Mouse (Mus musculus): ENCODE measurements around the gene Zfp418. TPM values are rescaled to one million over a fixed set of nuclear protein-coding genes. Genes with fewer than 3 reads are reported as not detected.
"Not testable (repeated sequence)": the region's sequence is repeated elsewhere in the genome, so short reads cannot be mapped to it uniquely, and the experiment has no call there.

Gene Zfp418
- polyA plus RNA-seq (2016; fragmentation: Nextera tagmentation; extraction: Ambion mirVana), result 2.7 and 3.6 TPM in 2 replicates

DNA sequence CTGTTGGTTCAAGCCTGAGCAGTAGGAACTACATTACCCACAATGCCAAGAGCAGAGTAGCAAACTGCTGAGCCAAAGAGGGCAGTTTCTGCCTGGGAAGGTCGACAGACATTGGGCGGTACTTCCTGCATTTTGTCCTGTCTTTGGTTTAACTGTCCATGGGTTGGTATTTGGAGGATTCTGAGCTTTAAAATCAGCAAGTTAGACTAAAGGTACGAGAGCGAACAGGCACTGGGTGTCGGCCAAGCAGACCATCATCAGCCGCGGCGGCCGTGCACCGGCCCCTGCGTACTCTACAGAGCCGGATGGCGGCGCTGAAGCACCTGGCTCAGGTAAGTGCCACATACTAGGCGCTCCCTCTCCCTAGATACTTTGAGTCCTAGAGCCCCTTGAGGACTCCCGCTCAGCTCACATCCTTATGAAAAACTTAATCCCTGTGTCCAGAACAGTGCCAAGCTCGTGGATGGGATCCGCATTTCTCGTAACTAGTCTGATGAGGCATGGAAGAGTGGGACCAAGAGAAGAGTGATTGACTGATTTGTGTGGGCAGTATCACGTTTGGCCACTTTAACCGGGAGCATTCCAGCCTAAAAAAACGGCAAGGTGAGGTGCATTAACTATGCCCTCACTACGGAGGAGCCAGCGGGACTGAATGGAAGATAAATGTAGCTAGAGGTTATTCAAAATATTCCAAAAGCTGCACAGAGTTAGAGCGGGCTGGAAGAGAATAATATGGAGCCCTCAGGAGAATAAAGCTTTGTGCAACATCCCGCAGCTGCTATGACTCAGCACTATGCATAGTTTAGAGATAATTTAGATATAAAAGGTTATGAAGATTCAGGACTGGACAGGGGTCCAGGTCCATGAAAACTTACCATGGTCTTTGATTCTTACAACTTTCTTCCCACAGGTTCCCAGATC, at the start of gene Zfp418:
TSS of gene Zfp418 (plus strand) at position 104 of the 921 bp plus-strand sequence.
- H3K9ac ChIP-seq (replicated peaks), result peak within 1 kb of the TSS; percentile 71
- 2% methylated on average over 26 of the region's 26 CpGs for WGBS

DNA sequence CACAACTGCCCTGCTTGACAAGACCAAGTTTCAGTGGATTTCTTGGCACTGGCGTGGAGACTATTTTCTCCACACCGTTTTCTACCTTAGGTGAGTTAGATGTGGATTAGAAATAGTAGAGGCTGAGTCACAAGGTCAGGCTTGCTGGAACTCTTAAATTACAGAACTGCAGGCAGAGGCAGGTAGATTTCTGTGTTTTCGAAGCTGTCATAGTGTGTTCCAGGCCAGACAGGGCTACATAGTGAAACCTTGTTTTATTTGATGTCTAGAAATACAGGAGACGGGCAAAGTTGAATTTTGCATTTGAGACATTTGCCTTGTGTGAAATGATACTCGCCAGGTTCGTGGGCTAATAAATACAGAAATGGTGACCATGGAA, 49.5 kb upstream of the Zfp418 start:
- 52% methylated on average over 6 of the region's 6 CpGs for WGBS
- no peak overlapping the region for H3K9ac ChIP-seq (replicated peaks)
- peak; percentile 14; the same call in 1 of the 2 replicates for ATAC-seq (ENCODE audit: insufficient number of reproducible peaks, insufficient read depth, low FRiP score, low TSS enrichment, low read depth)

More for the DNA sequence above, at the start of gene Zfp418:
- H3K4me2 ChIP-seq, result peak within 1 kb of the TSS; percentile 59
- H3K27me3 ChIP-seq, result no peaks in the 10 kb centered on the region
- H3K4me1 ChIP-seq (replicated peaks), result peaks cover 6% of the 10 kb centered on the region
- peak; percentile 92 for ATAC-seq (ENCODE audit: insufficient number of reproducible peaks, insufficient read depth, low FRiP score, low TSS enrichment, low read depth)
- H3K4me3 ChIP-seq (replicated peaks), result peak within 1 kb of the TSS; percentile 68
- peaks cover 16% of the 10 kb centered on the region for H3K36me3 ChIP-seq
- H3K27ac ChIP-seq, result peak within 1 kb of the TSS; percentile 60
- no peaks in the 10 kb centered on the region for H3K9me3 ChIP-seq

GRCm38 (mm10) chr7:7130491-7131124, 40.5 kb upstream of the Zfp418 start:
- not testable (repeated sequence) for H3K27me3 ChIP-seq; H3K36me3 ChIP-seq; H3K4me1 ChIP-seq (replicated peaks); H3K9ac ChIP-seq (replicated peaks); H3K9me3 ChIP-seq; H3K4me2 ChIP-seq; H3K4me3 ChIP-seq (replicated peaks); ATAC-seq (ENCODE audit: insufficient number of reproducible peaks, insufficient read depth, low FRiP score, low TSS enrichment, low read depth); H3K27ac ChIP-seq
- 94% methylated on average over 15 of the region's 15 CpGs for WGBS

More for the DNA sequence above, 49.5 kb upstream of the Zfp418 start:
- no peaks in the 10 kb centered on the region for H3K4me1 ChIP-seq (replicated peaks)
- H3K9me3 ChIP-seq, result no peaks in the 10 kb centered on the region
- peak overlapping the region; percentile 59 for H3K4me3 ChIP-seq (replicated peaks)
- no peaks in the 10 kb centered on the region for H3K27me3 ChIP-seq
- peaks cover 25% of the 10 kb centered on the region for H3K36me3 ChIP-seq
- H3K4me2 ChIP-seq, result peak overlapping the region; percentile 62
- H3K27ac ChIP-seq, result no peak overlapping the region

DNA sequence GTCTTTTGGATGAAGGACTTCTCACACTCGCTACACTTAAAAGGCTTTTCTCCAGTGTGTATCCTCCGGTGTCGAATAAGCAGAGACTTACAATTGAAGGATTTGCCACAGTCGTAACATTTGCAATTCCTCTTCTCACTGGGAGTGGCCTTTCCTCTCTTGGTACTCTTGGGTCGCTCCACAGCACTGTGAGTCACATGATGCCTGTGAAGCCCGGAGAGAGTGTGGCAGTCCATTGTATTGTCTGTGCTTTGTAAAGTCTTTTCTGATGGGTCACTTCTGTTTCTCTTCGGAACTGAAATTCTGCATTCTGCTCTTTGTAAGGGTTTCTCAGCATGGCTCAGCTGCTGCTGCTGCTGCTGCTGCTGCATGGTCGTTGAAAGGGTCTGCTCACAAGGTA, 38.4 kb upstream of the Zfp418 start:
- WGBS, result 80% methylated on average over 8 of the region's 8 CpGs
- Histone ChIP-seq H3K4me2 (no peak overlapping the region), H3K27me3 (no peaks in the 10 kb centered on the region), H3K9me3 (no peaks in the 10 kb centered on the region), H3K27ac (no peak overlapping the region), H3K4me3 (replicated peaks) (no peak overlapping the region), H3K4me1 (replicated peaks) (0 out of 2 replicates have a peak, but pooled peaks cover 4% of the 10 kb centered on the region), H3K9ac (replicated peaks) (no peak overlapping the region), H3K36me3 (peaks cover 4% of the 10 kb centered on the region)
- ATAC-seq (ENCODE audit: insufficient number of reproducible peaks, insufficient read depth, low FRiP score, low TSS enrichment, low read depth), result no peak

DNA sequence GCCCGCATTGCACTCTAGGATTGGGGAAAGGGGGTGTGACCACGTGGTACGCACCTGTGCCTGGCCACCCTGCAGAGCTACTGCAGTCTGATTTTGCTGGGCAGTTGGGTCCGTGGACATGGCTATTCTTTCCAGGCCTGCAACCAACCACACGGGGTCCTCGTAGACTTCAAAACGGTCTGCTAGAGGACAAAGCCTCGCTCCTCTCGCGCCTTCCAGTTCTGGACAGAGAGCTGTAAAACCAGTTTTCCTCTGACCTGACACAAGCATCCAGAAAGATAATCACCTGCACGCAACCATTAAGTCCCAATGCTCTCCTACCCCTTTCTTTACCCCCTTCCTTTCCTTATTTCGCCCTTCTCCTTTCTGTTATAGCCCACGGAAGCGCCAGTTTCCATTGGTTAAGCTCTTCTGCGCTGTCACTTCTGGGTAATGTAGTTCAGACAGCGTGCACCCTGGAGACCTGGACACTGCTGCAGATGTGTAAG, 34.7 kb upstream of the Zfp418 start, which contains the start of gene Zfp773:
TSS of gene Zfp773 (minus strand) at position 377 of the 488 bp plus-strand sequence.
- H3K4me3 ChIP-seq (replicated peaks), result peak within 1 kb of the TSS; percentile 46
- H3K4me1 ChIP-seq (replicated peaks), result 0 out of 2 replicates have a peak, but pooled peaks cover 4% of the 10 kb centered on the region
- peak within 1 kb of the TSS; percentile 56 for H3K4me2 ChIP-seq
- H3K9me3 ChIP-seq, result no peaks in the 10 kb centered on the region
- peak; percentile 96 for ATAC-seq (ENCODE audit: insufficient number of reproducible peaks, insufficient read depth, low FRiP score, low TSS enrichment, low read depth)
- H3K27ac ChIP-seq, result peak within 1 kb of the TSS; percentile 57; the same call in 1 of the 2 replicates
- peak within 1 kb of the TSS; percentile 65 for H3K9ac ChIP-seq (replicated peaks)
- H3K36me3 ChIP-seq, result peaks cover 4% of the 10 kb centered on the region
- WGBS, result 7% methylated on average over 16 of the region's 16 CpGs
- no peaks in the 10 kb centered on the region for H3K27me3 ChIP-seq

DNA sequence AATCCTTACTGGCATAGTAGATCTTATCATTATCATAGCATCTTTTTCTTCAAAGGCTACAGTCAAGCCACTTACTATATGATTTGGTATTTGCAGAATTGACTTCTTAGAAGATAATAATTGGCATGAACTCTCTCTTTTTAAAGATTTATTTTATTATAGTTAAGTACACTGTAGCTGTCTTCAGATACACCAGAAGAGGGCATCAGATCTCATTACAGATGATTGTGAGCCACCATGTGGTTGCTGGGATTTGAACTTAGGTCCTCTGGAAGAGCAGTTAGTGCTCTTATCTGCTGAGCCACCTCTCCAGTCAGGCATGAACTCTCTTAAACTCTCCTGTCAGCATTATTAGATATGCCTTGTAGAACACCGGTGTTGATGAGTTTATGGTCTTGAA, 26.9 kb upstream of the Zfp418 start:
- Histone ChIP-seq H3K9me3 (peaks cover 11% of the 10 kb centered on the region; the same call in 1 of the 2 replicates), H3K36me3 (no peaks in the 10 kb centered on the region), H3K9ac (replicated peaks) (no peak overlapping the region), H3K27ac (no peak overlapping the region), H3K4me3 (replicated peaks) (no peak overlapping the region), H3K4me2 (no peak overlapping the region), H3K4me1 (replicated peaks) (no peaks in the 10 kb centered on the region), H3K27me3 (no peaks in the 10 kb centered on the region)
- no peak for ATAC-seq (ENCODE audit: insufficient number of reproducible peaks, insufficient read depth, low FRiP score, low TSS enrichment, low read depth)
- WGBS, result 77% methylated on average over 1 of the region's 1 CpGs

- Histone ChIP-seq H3K4me3 (replicated peaks) (no peak overlapping the region), H3K9ac (replicated peaks) (no peak overlapping the region), H3K4me1 (replicated peaks) (no peaks in the 10 kb centered on the region), H3K4me2 (no peak overlapping the region), H3K9me3 (peaks cover 11% of the 10 kb centered on the region; the same call in 1 of the 2 replicates), H3K27me3 (no peaks in the 10 kb centered on the region), H3K27ac (no peak overlapping the region), H3K36me3 (no peaks in the 10 kb centered on the region)
- 89% methylated on average over 15 of the region's 15 CpGs for WGBS
- ATAC-seq (ENCODE audit: insufficient number of reproducible peaks, insufficient read depth, low FRiP score, low TSS enrichment, low read depth), result no peak
Observed at GRCm38 (mm10) chr7:7145991-7146608, 25.0 kb upstream of the Zfp418 start.

DNA sequence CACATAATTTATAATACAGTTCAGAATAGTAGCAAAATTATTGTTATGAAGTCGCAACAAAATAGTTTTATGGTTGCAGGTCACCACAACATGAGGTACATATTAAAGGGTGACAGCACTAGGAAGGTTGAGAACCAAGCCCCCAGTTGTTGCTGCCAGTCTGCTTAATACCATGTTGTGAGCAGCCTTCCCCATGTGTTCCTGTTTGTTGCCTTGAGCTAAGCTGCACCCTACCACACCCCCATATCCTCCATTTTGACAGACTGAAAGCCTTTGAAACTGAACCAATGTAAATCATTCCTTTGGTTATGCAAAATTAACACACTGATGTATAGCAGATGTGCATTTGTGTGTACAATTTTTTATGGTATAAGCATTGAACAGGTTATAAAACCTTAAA, 14.8 kb downstream of the Zfp418 start:
- Histone ChIP-seq H3K4me3 (replicated peaks) (no peak overlapping the region), H3K36me3 (peaks cover 28% of the 10 kb centered on the region), H3K27me3 (no peaks in the 10 kb centered on the region), H3K4me2 (no peak overlapping the region), H3K9me3 (no peaks in the 10 kb centered on the region), H3K27ac (no peak overlapping the region), H3K4me1 (replicated peaks) (no peaks in the 10 kb centered on the region), H3K9ac (replicated peaks) (no peak overlapping the region)
- WGBS, result 71% methylated on average over 1 of the region's 1 CpGs
- no peak for ATAC-seq (ENCODE audit: insufficient number of reproducible peaks, insufficient read depth, low FRiP score, low TSS enrichment, low read depth)

DNA sequence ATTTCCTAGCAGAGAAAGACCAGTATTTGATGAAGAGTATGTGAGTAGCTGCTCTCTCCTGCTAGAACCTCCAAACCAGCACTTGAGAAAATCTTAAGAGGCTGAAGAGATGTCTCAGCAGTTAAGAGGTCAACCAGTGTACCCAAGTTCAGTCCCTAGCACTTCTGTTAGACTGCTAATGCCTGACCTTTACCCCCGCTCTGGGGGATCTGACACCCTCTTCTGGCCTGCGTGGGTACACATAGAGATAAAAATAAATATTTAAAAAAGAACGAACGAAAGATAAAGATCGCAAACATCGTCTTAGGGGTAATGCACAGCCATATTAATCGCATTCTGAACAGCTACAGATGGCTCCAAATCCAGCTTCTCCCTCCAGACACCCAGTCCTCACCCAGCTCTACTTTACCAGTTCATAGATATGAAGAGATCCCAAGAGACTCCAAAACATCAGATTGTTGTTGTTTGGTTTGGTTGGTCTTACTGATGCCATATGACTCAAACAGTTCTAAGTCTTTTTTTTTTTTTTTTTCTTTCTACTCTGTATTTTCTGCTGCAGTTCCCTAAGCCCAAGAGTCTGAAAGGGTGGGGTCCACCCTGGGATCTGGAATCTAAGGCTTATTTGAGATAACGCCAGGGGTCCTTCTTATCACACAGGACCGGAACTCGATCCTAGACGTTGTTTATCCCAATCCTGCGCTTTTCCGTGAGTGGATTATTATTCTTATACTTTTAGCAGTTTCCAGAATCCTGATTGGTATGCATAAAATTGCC, 16.5 kb downstream of the Zfp418 start:
- Histone ChIP-seq H3K4me3 (replicated peaks) (peak overlapping the region; percentile 49; the same call in 1 of the 2 replicates), H3K9me3 (no peaks in the 10 kb centered on the region), H3K9ac (replicated peaks) (no peak overlapping the region), H3K27me3 (no peaks in the 10 kb centered on the region), H3K4me1 (replicated peaks) (no peaks in the 10 kb centered on the region), H3K36me3 (peaks cover 11% of the 10 kb centered on the region), H3K27ac (no peak overlapping the region), H3K4me2 (peak overlapping the region; percentile 44)
- 0 out of 2 replicates have a peak, but pooled peaks have one; percentile 5 for ATAC-seq (ENCODE audit: insufficient number of reproducible peaks, insufficient read depth, low FRiP score, low TSS enrichment, low read depth)
- WGBS, result 41% methylated on average over 13 of the region's 13 CpGs

GRCm38 (mm10) chr7:7188191-7188942, 17.2 kb downstream of the Zfp418 start:
- Histone ChIP-seq H3K27me3 (no peaks in the 10 kb centered on the region), H3K9me3 (no peaks in the 10 kb centered on the region), H3K9ac (replicated peaks) (no peak overlapping the region), H3K4me1 (replicated peaks) (no peaks in the 10 kb centered on the region), H3K4me3 (replicated peaks) (peak overlapping the region; percentile 49), H3K36me3 (peaks cover 4% of the 10 kb centered on the region; the same call in 1 of the 2 replicates), H3K4me2 (peak overlapping the region; percentile 44), H3K27ac (no peak overlapping the region)
- 12% methylated on average over 18 of the region's 18 CpGs for WGBS
- peak; percentile 90 for ATAC-seq (ENCODE audit: insufficient number of reproducible peaks, insufficient read depth, low FRiP score, low TSS enrichment, low read depth)
